Mouse (Mus musculus): ENCODE data around the gene Nudt4. TPM values are rescaled to one million over a fixed set of nuclear protein-coding genes. Genes with fewer than 3 reads are reported as not detected.
"Not testable (repeated sequence)": the region's sequence is repeated elsewhere in the genome, so short reads cannot be mapped to it uniquely, and the experiment has no call there.

Gene Nudt4
- polyA plus RNA-seq, 1 experiment from 2014 or later: 75.5 TPM

- not testable (repeated sequence) for H3K27ac ChIP-seq (replicated peaks); ATAC-seq (ENCODE audit: low FRiP score); H3K9ac ChIP-seq (replicated peaks); H3K9me3 ChIP-seq (replicated peaks); H3K27me3 ChIP-seq (replicated peaks); H3K4me2 ChIP-seq; H3K4me3 ChIP-seq (replicated peaks); H3K4me1 ChIP-seq
- peaks cover 21% of the 10 kb centered on the region for H3K36me3 ChIP-seq
- WGBS: 74% methylated on average over 5 of the region's 5 CpGs
Observed at GRCm38 (mm10) chr10:95549080-95549479, 14.9 kb downstream of the Nudt4 start.

GRCm38 (mm10) chr10:95548154-95548826 is 15.7 kb downstream of the Nudt4 start:
- no peak overlapping the region for H3K27ac ChIP-seq (replicated peaks)
- WGBS: 86% methylated on average over 11 of the region's 11 CpGs
- peaks cover 25% of the 10 kb centered on the region for H3K36me3 ChIP-seq
- no peaks in the 10 kb centered on the region for H3K9me3 ChIP-seq (replicated peaks)
- H3K4me2 ChIP-seq: no peak overlapping the region
- no peaks in the 10 kb centered on the region for H3K27me3 ChIP-seq (replicated peaks)
- ATAC-seq (ENCODE audit: low FRiP score): no peak
- H3K9ac ChIP-seq (replicated peaks): no peak overlapping the region
- no peak overlapping the region for H3K4me3 ChIP-seq (replicated peaks)
- peaks cover 7% of the 10 kb centered on the region for H3K4me1 ChIP-seq

GRCm38 (mm10) chr10:95546178-95546577 is 17.8 kb downstream of the Nudt4 start:
- Histone ChIP-seq H3K27me3 (replicated peaks) (no peaks in the 10 kb centered on the region), H3K36me3 (peaks cover 29% of the 10 kb centered on the region), H3K27ac (replicated peaks) (no peak overlapping the region), H3K9ac (replicated peaks) (no peak overlapping the region), H3K4me1 (no peaks in the 10 kb centered on the region), H3K4me3 (replicated peaks) (no peak overlapping the region), H3K4me2 (no peak overlapping the region), H3K9me3 (replicated peaks) (no peaks in the 10 kb centered on the region)
- WGBS: 93% methylated on average over 2 of the region's 2 CpGs
- ATAC-seq (ENCODE audit: low FRiP score): no peak

- 55% methylated on average over 4 of the region's 4 CpGs for WGBS
- no peak overlapping the region for H3K27ac ChIP-seq (replicated peaks)
- H3K36me3 ChIP-seq: peaks cover 26% of the 10 kb centered on the region
- no peaks in the 10 kb centered on the region for H3K27me3 ChIP-seq (replicated peaks)
- no peak overlapping the region for H3K9ac ChIP-seq (replicated peaks)
- ATAC-seq (ENCODE audit: low FRiP score): no peak
- H3K4me3 ChIP-seq (replicated peaks): no peak overlapping the region
- no peaks in the 10 kb centered on the region for H3K9me3 ChIP-seq (replicated peaks)
- H3K4me1 ChIP-seq: no peaks in the 10 kb centered on the region
- H3K4me2 ChIP-seq: no peak overlapping the region
Observed at GRCm38 (mm10) chr10:95545051-95545450, 18.9 kb downstream of the Nudt4 start.

GRCm38 (mm10) chr10:95544651-95545050 is 19.3 kb downstream of the Nudt4 start:
- Histone ChIP-seq H3K27ac (replicated peaks) (0 out of 2 replicates have a peak overlapping the region, but pooled peaks have one; percentile 23), H3K36me3 (peaks cover 26% of the 10 kb centered on the region), H3K4me2 (no peak overlapping the region), H3K9me3 (replicated peaks) (no peaks in the 10 kb centered on the region), H3K4me1 (no peaks in the 10 kb centered on the region), H3K27me3 (replicated peaks) (no peaks in the 10 kb centered on the region), H3K4me3 (replicated peaks) (no peak overlapping the region), H3K9ac (replicated peaks) (no peak overlapping the region)
- ATAC-seq (ENCODE audit: low FRiP score): no peak
- 90% methylated on average over 2 of the region's 2 CpGs for WGBS

- no peak for ATAC-seq (ENCODE audit: low FRiP score)
- no peaks in the 10 kb centered on the region for H3K9me3 ChIP-seq (replicated peaks)
Observed at GRCm38 (mm10) chr10:95544004-95544403, 19.9 kb downstream of the Nudt4 start.

GRCm38 (mm10) chr10:95543377-95543776 is 20.6 kb downstream of the Nudt4 start:
- H3K9ac ChIP-seq (replicated peaks): no peak overlapping the region
- 87% methylated on average over 2 of the region's 2 CpGs for WGBS
- no peak for ATAC-seq (ENCODE audit: low FRiP score)
- no peak overlapping the region for H3K27ac ChIP-seq (replicated peaks)
- no peaks in the 10 kb centered on the region for H3K27me3 ChIP-seq (replicated peaks)
- H3K4me3 ChIP-seq (replicated peaks): no peak overlapping the region
- no peaks in the 10 kb centered on the region for H3K4me1 ChIP-seq
- H3K9me3 ChIP-seq (replicated peaks): no peaks in the 10 kb centered on the region
- no peak overlapping the region for H3K4me2 ChIP-seq
- H3K36me3 ChIP-seq: peaks cover 22% of the 10 kb centered on the region

More at GRCm38 (mm10) chr10:95544004-95544403, 19.9 kb downstream of the Nudt4 start:
- Histone ChIP-seq H3K4me2 (no peak overlapping the region), H3K9ac (replicated peaks) (no peak overlapping the region), H3K27ac (replicated peaks) (0 out of 2 replicates have a peak overlapping the region, but pooled peaks have one; percentile 23), H3K36me3 (peaks cover 24% of the 10 kb centered on the region), H3K27me3 (replicated peaks) (no peaks in the 10 kb centered on the region), H3K4me3 (replicated peaks) (no peak overlapping the region), H3K4me1 (no peaks in the 10 kb centered on the region)

GRCm38 (mm10) chr10:95542916-95543315 is 21.0 kb downstream of the Nudt4 start:
- 95% methylated on average over 4 of the region's 4 CpGs for WGBS
- no peak for ATAC-seq (ENCODE audit: low FRiP score)
- Histone ChIP-seq H3K4me3 (replicated peaks) (no peak overlapping the region), H3K9me3 (replicated peaks) (no peaks in the 10 kb centered on the region), H3K27me3 (replicated peaks) (no peaks in the 10 kb centered on the region), H3K9ac (replicated peaks) (no peak overlapping the region), H3K4me2 (no peak overlapping the region), H3K4me1 (no peaks in the 10 kb centered on the region), H3K27ac (replicated peaks) (no peak overlapping the region), H3K36me3 (peaks cover 17% of the 10 kb centered on the region)

GRCm38 (mm10) chr10:95539841-95540240 is 24.1 kb downstream of the Nudt4 start:
- WGBS: 91% methylated on average over 3 of the region's 3 CpGs
- H3K27me3 ChIP-seq (replicated peaks): no peaks in the 10 kb centered on the region

GRCm38 (mm10) chr10:95539260-95539659 is 24.7 kb downstream of the Nudt4 start:
- WGBS: 93% methylated on average over 3 of the region's 3 CpGs
- no peak overlapping the region for H3K4me3 ChIP-seq (replicated peaks)
- no peaks in the 10 kb centered on the region for H3K27me3 ChIP-seq (replicated peaks)
- no peak for ATAC-seq (ENCODE audit: low FRiP score)
- H3K27ac ChIP-seq (replicated peaks): no peak overlapping the region
- H3K4me2 ChIP-seq: no peak overlapping the region
- no peak overlapping the region for H3K9ac ChIP-seq (replicated peaks)
- H3K4me1 ChIP-seq: no peaks in the 10 kb centered on the region
- no peaks in the 10 kb centered on the region for H3K9me3 ChIP-seq (replicated peaks)
- peaks cover 8% of the 10 kb centered on the region; the same call in 1 of the 2 replicates for H3K36me3 ChIP-seq

More at GRCm38 (mm10) chr10:95539841-95540240, 24.1 kb downstream of the Nudt4 start:
- H3K27ac ChIP-seq (replicated peaks): no peak overlapping the region
- no peak overlapping the region for H3K9ac ChIP-seq (replicated peaks)
- H3K9me3 ChIP-seq (replicated peaks): no peaks in the 10 kb centered on the region
- H3K36me3 ChIP-seq: peaks cover 11% of the 10 kb centered on the region; the same call in 1 of the 2 replicates
- ATAC-seq (ENCODE audit: low FRiP score): no peak
- H3K4me3 ChIP-seq (replicated peaks): no peak overlapping the region
- no peaks in the 10 kb centered on the region for H3K4me1 ChIP-seq
- no peak overlapping the region for H3K4me2 ChIP-seq

- H3K4me3 ChIP-seq (replicated peaks): no peak overlapping the region
- H3K27ac ChIP-seq (replicated peaks): no peak overlapping the region
- no peak overlapping the region for H3K9ac ChIP-seq (replicated peaks)
- no peaks in the 10 kb centered on the region for H3K27me3 ChIP-seq (replicated peaks)
- no peak for ATAC-seq (ENCODE audit: low FRiP score)
- no peaks in the 10 kb centered on the region for H3K36me3 ChIP-seq
- H3K4me1 ChIP-seq: no peaks in the 10 kb centered on the region
- H3K9me3 ChIP-seq (replicated peaks): no peaks in the 10 kb centered on the region
- no peak overlapping the region for H3K4me2 ChIP-seq
- WGBS: 89% methylated on average over 6 of the region's 6 CpGs
Observed at GRCm38 (mm10) chr10:95536222-95536541, 27.8 kb downstream of the Nudt4 start.

- Histone ChIP-seq H3K27ac (replicated peaks) (no peak overlapping the region), H3K4me1 (peaks cover 3% of the 10 kb centered on the region), H3K9ac (replicated peaks) (no peak overlapping the region), H3K9me3 (replicated peaks) (no peaks in the 10 kb centered on the region), H3K27me3 (replicated peaks) (no peaks in the 10 kb centered on the region), H3K4me3 (replicated peaks) (no peak overlapping the region), H3K36me3 (no peaks in the 10 kb centered on the region), H3K4me2 (no peak overlapping the region)
- 89% methylated on average over 8 of the region's 8 CpGs for WGBS
- no peak for ATAC-seq (ENCODE audit: low FRiP score)
Observed at GRCm38 (mm10) chr10:95535399-95536221, 28.3 kb downstream of the Nudt4 start.

Measured in neural tube, embryonic 15.5 days (tissue).